Mouse (Mus musculus) limb, embryonic 13.5 days (tissue): ENCODE data around the gene Sla2. TPM values are rescaled to one million over a fixed set of nuclear protein-coding genes. Genes with fewer than 3 reads are reported as not detected.
"Not testable (repeated sequence)": the region's sequence is repeated elsewhere in the genome, so short reads cannot be mapped to it uniquely, and the experiment has no call there.

Source experiments
- ATAC-seq: fragments of 200-750 bp; cut with Nextera tagmentation; 2 replicates; pipeline ENCODE4 v1.8.0; 2017; ENCODE audit warnings: low read depth, moderate number of reproducible peaks, moderate TSS enrichment; ENCODE audit not compliant: low FRiP score
- H3K27ac ChIP-seq: fragments of 300-500 bp; sonication (generic); 2 replicates; pipeline ENCODE4 v1.5.1; 2015; ENCODE audit warnings: inconsistent platforms, mild to moderate bottlenecking, moderate library complexity
- H3K27me3 ChIP-seq: fragments of 300-500 bp; sonication (generic); 2 replicates; pipeline ENCODE4 v1.6.1; 2015; ENCODE audit warnings: mild to moderate bottlenecking, inconsistent platforms
- H3K36me3 ChIP-seq: fragments of 300-500 bp; sonication (generic); 2 replicates; pipeline ENCODE4 v1.6.1; 2015; ENCODE audit warnings: inconsistent platforms, mild to moderate bottlenecking, moderate library complexity
- H3K4me1 ChIP-seq: fragments of 300-500 bp; sonication (generic); 2 replicates; pipeline ENCODE4 v1.6.1; 2015; ENCODE audit warnings: inconsistent platforms
- H3K4me2 ChIP-seq: fragments of 300-500 bp; sonication (generic); replicated peaks from 2 replicates; pipeline ENCODE4 v1.6.1; 2015; ENCODE audit warnings: inconsistent platforms, mild to moderate bottlenecking, moderate library complexity
- H3K4me3 ChIP-seq: fragments of 300-500 bp; sonication (generic); 2 replicates; pipeline ENCODE4 v1.5.1; 2015; ENCODE audit warnings: moderate library complexity, mild to moderate bottlenecking, inconsistent platforms
- H3K9ac ChIP-seq: fragments of 300-500 bp; sonication (generic); 2 replicates; pipeline ENCODE4 v1.6.1; 2015; ENCODE audit warnings: mild to moderate bottlenecking, inconsistent platforms
- H3K9me3 ChIP-seq: fragments of 300-500 bp; sonication (generic); 2 replicates; pipeline ENCODE4 v1.6.1; 2016; ENCODE audit warnings: inconsistent platforms
- WGBS: fragments of 180-500 bp; shearing (Covaris S2); methylation state at CpG from one replicate; pipeline ENCODE4 v1.1.7; 2015; 5-methylcytosine and 5-hydroxymethylcytosine counted together
- polyA plus RNA-seq: library from polyadenylated mRNA; unstranded; fragments of >200 nt; fragmentation: Nextera tagmentation; extraction: Ambion mirVana; gene quantifications from 2 replicates; pipeline ENCODE4 v1.2.1, GENCODE M21; 2015

Sla2 gene
- polyA plus RNA-seq: 0.33 and 0.36 TPM in 2 replicates

GRCm38 (mm10) chr2:156887017-156887416, at the start of gene Sla2:
Sla2 (minus strand) TSS chr2:156887192.
- no peak within 1 kb of the TSS for H3K9ac ChIP-seq
- no peak within 1 kb of the TSS for H3K4me2 ChIP-seq
- H3K4me3 ChIP-seq: no peak within 1 kb of the TSS
- WGBS: 62% methylated on average over 6 of the region's 6 CpGs
- no peak for ATAC-seq
- no peaks in the 10 kb centered on the region; the same call in 1 of the 2 replicates for H3K4me1 ChIP-seq
- H3K36me3 ChIP-seq: no peaks in the 10 kb centered on the region
- no peak within 1 kb of the TSS for H3K27ac ChIP-seq
- no peaks in the 10 kb centered on the region for H3K27me3 ChIP-seq
- no peaks in the 10 kb centered on the region for H3K9me3 ChIP-seq

GRCm38 (mm10) chr2:156935005-156935404, 48.0 kb upstream of the Sla2 start:
- no peaks in the 10 kb centered on the region for H3K27me3 ChIP-seq
- ATAC-seq: no peak
- no peak overlapping the region for H3K9ac ChIP-seq
- H3K4me3 ChIP-seq: no peak overlapping the region
- H3K4me2 ChIP-seq: no peak overlapping the region
- H3K9me3 ChIP-seq: no peaks in the 10 kb centered on the region
- peaks cover 44% of the 10 kb centered on the region for H3K36me3 ChIP-seq
- 88% methylated on average over 6 of the region's 6 CpGs for WGBS
- H3K27ac ChIP-seq: no peak overlapping the region
- H3K4me1 ChIP-seq: no peaks in the 10 kb centered on the region

GRCm38 (mm10) chr2:156933426-156933825, 46.4 kb upstream of the Sla2 start:
- Histone ChIP-seq H3K4me2 (no peak overlapping the region), H3K9ac (no peak overlapping the region), H3K36me3 (peaks cover 44% of the 10 kb centered on the region), H3K27ac (no peak overlapping the region), H3K4me1 (no peaks in the 10 kb centered on the region), H3K4me3 (no peak overlapping the region), H3K9me3 (no peaks in the 10 kb centered on the region), H3K27me3 (no peaks in the 10 kb centered on the region)
- ATAC-seq: no peak
- 79% methylated on average over 1 of the region's 1 CpGs for WGBS

GRCm38 (mm10) chr2:156931421-156931820, 44.4 kb upstream of the Sla2 start:
- 97% methylated on average over 2 of the region's 2 CpGs for WGBS
- no peak for ATAC-seq
- H3K9me3 ChIP-seq: no peaks in the 10 kb centered on the region
- no peak overlapping the region for H3K4me2 ChIP-seq
- no peak overlapping the region for H3K9ac ChIP-seq
- H3K27me3 ChIP-seq: no peaks in the 10 kb centered on the region
- no peak overlapping the region for H3K4me3 ChIP-seq
- H3K27ac ChIP-seq: no peak overlapping the region
- H3K36me3 ChIP-seq: peaks cover 35% of the 10 kb centered on the region
- no peaks in the 10 kb centered on the region for H3K4me1 ChIP-seq

- WGBS: 88% methylated on average over 6 of the region's 6 CpGs
- Histone ChIP-seq H3K27ac (no peak overlapping the region), H3K4me3 (no peak overlapping the region), H3K9ac (no peak overlapping the region), H3K27me3 (no peaks in the 10 kb centered on the region), H3K4me1 (no peaks in the 10 kb centered on the region), H3K36me3 (peaks cover 33% of the 10 kb centered on the region), H3K4me2 (no peak overlapping the region), H3K9me3 (no peaks in the 10 kb centered on the region)
- ATAC-seq: no peak
Observed at GRCm38 (mm10) chr2:156930549-156930948, 43.6 kb upstream of the Sla2 start.

- H3K4me3 ChIP-seq: no peak overlapping the region
- no peak overlapping the region for H3K9ac ChIP-seq
- no peak overlapping the region for H3K4me2 ChIP-seq
- no peaks in the 10 kb centered on the region for H3K4me1 ChIP-seq
- H3K9me3 ChIP-seq: no peaks in the 10 kb centered on the region
- H3K27me3 ChIP-seq: no peaks in the 10 kb centered on the region
- H3K27ac ChIP-seq: no peak overlapping the region
- H3K36me3 ChIP-seq: peaks cover 32% of the 10 kb centered on the region
- no peak for ATAC-seq
- WGBS: 65% methylated on average over 11 of the region's 11 CpGs
Observed at GRCm38 (mm10) chr2:156929519-156930120, 42.6 kb upstream of the Sla2 start.

GRCm38 (mm10) chr2:156928606-156929005, 41.6 kb upstream of the Sla2 start:
- ATAC-seq: no peak
- 93% methylated on average over 6 of the region's 6 CpGs for WGBS
- H3K4me3 ChIP-seq: no peak overlapping the region
- no peaks in the 10 kb centered on the region for H3K9me3 ChIP-seq
- no peak overlapping the region for H3K9ac ChIP-seq
- H3K27ac ChIP-seq: no peak overlapping the region
- H3K36me3 ChIP-seq: peaks cover 32% of the 10 kb centered on the region
- H3K27me3 ChIP-seq: no peaks in the 10 kb centered on the region
- no peak overlapping the region for H3K4me2 ChIP-seq
- no peaks in the 10 kb centered on the region for H3K4me1 ChIP-seq

- Histone ChIP-seq H3K4me3 (no peak overlapping the region), H3K27ac (no peak overlapping the region), H3K36me3 (peaks cover 29% of the 10 kb centered on the region), H3K9me3 (no peaks in the 10 kb centered on the region), H3K4me1 (no peaks in the 10 kb centered on the region), H3K9ac (no peak overlapping the region), H3K27me3 (no peaks in the 10 kb centered on the region), H3K4me2 (no peak overlapping the region)
- WGBS: 84% methylated on average over 6 of the region's 6 CpGs
- ATAC-seq: no peak
Observed at GRCm38 (mm10) chr2:156927663-156928062, 40.7 kb upstream of the Sla2 start.

- 78% methylated on average over 3 of the region's 3 CpGs for whole genome bisulfite sequencing
- not testable (repeated sequence) for H3K27ac ChIP-seq, H3K4me2 ChIP-seq, H3K9ac ChIP-seq, ATAC-seq, H3K4me3 ChIP-seq, H3K9me3 ChIP-seq, H3K27me3 ChIP-seq, H3K4me1 ChIP-seq
- H3K36me3 ChIP-seq: peaks cover 17% of the 10 kb centered on the region
Observed at GRCm38 (mm10) chr2:156925611-156926010, 38.6 kb upstream of the Sla2 start.

- H3K9me3 ChIP-seq, H3K4me1 ChIP-seq, H3K27ac ChIP-seq, H3K4me3 ChIP-seq, ATAC-seq, H3K9ac ChIP-seq, H3K27me3 ChIP-seq, H3K4me2 ChIP-seq: not testable (repeated sequence)
- peaks cover 13% of the 10 kb centered on the region for H3K36me3 ChIP-seq
- 84% methylated on average over 4 of the region's 4 CpGs for WGBS
Observed at GRCm38 (mm10) chr2:156925075-156925474, 38.1 kb upstream of the Sla2 start.

GRCm38 (mm10) chr2:156924210-156924898, 37.4 kb upstream of the Sla2 start:
- H3K4me3 ChIP-seq: no peak overlapping the region
- no peak for ATAC-seq
- no peak overlapping the region for H3K27ac ChIP-seq

GRCm38 (mm10) chr2:156923057-156923456, 36.1 kb upstream of the Sla2 start:
- Histone ChIP-seq H3K4me3 (no peak overlapping the region), H3K9ac (no peak overlapping the region), H3K36me3 (peaks cover 6% of the 10 kb centered on the region), H3K4me1 (no peaks in the 10 kb centered on the region), H3K27me3 (no peaks in the 10 kb centered on the region), H3K4me2 (no peak overlapping the region), H3K9me3 (no peaks in the 10 kb centered on the region), H3K27ac (no peak overlapping the region)
- WGBS: 88% methylated on average over 5 of the region's 5 CpGs
- no peak for ATAC-seq

More at GRCm38 (mm10) chr2:156924210-156924898, 37.4 kb upstream of the Sla2 start:
- Histone ChIP-seq H3K36me3 (peaks cover 12% of the 10 kb centered on the region), H3K27me3 (no peaks in the 10 kb centered on the region), H3K4me2 (no peak overlapping the region), H3K9me3 (no peaks in the 10 kb centered on the region), H3K4me1 (no peaks in the 10 kb centered on the region), H3K9ac (no peak overlapping the region)
- WGBS: 52% methylated on average over 3 of the region's 3 CpGs

GRCm38 (mm10) chr2:156919796-156920195, 32.8 kb upstream of the Sla2 start:
- 48% methylated on average over 2 of the region's 2 CpGs for WGBS
- H3K27ac ChIP-seq: no peak overlapping the region
- no peak for ATAC-seq
- H3K9me3 ChIP-seq: no peaks in the 10 kb centered on the region
- no peak overlapping the region for H3K4me3 ChIP-seq
- no peaks in the 10 kb centered on the region for H3K27me3 ChIP-seq
- H3K9ac ChIP-seq: no peak overlapping the region
- no peaks in the 10 kb centered on the region for H3K4me1 ChIP-seq
- H3K36me3 ChIP-seq: no peaks in the 10 kb centered on the region
- no peak overlapping the region for H3K4me2 ChIP-seq
